8 mouse cellular contexts compared by ENCODE assay signal in genomic region chr7:51913292-51914050, GRCm38 (mm10). TPM values are rescaled to one million over a fixed set of nuclear protein-coding genes. Genes with fewer than 3 reads are reported as not detected.
DNase-seq lines count a peak whose midpoint lies in the region; TF ChIP-seq lines count a peak whose summit lies in the region.

No protein-coding gene starts in this region.

- no peaks in the 10 kb centered on the region for H3K36me3 ChIP-seq in limb, embryonic 10.5 days

- peak overlapping the region; percentile 52 for H3K27ac ChIP-seq in gastrocnemius, adult 2 months
- peak overlapping the region; percentile 68 for H3K27ac ChIP-seq in limb, embryonic 10.5 days

- no peak overlapping the region for H3K4me3 ChIP-seq in gastrocnemius, adult 2 months
- H3K4me3 ChIP-seq in limb, embryonic 10.5 days, result no peak overlapping the region

- H3K27me3 ChIP-seq in limb, embryonic 10.5 days (ENCODE audit: low read depth, poor library complexity, severe bottlenecking), result no peaks in the 10 kb centered on the region

- H3K9me3 ChIP-seq in limb, embryonic 10.5 days (replicated peaks), result no peaks in the 10 kb centered on the region

- 73% methylated on average over 3 of the region's 3 CpGs for WGBS in limb, embryonic 10.5 days

- TF ChIP-seq CTCF in gastrocnemius, adult 2 months (IDR thresholded peaks at IDR 0.05), result no peak

- peaks cover 26% of the 10 kb centered on the region for H3K4me1 ChIP-seq in limb, embryonic 10.5 days

- intact Hi-C loops in gastrocnemius, adult 2 months (cut with DNase I), result no loop called here

- DNase-seq in gastrocnemius, adult 2 months, result no peak
- no peak for DNase-seq in gastrocnemius, postnatal 25 days
- DNase-seq in NIH3T3 (ENCODE audit: low read depth), result peak; percentile 79
- peak; percentile 64 for DNase-seq in forelimb bud, embryonic 11.5 days (ENCODE audit: low read depth, low spot score)
- DNase-seq in limb, embryonic 10.5 days (ENCODE audit: low spot score), result peak; percentile 50
- DNase-seq in spleen, postnatal 36 days (ENCODE audit: low spot score in 2 of 2), result no peak
- no peak for DNase-seq in right cerebral cortex, postnatal 10 days (ENCODE audit: low spot score in 2 of 2)
- no peak for DNase-seq in right cerebral cortex, postnatal 14 days

RNA-seq across cellular contexts. Expression of gene Fancf, which starts 51.4 kb away (rescaled TPM):
- 1 to 10 TPM; 1.5 TPM for total RNA-seq in gastrocnemius, adult 2 months (2021)
- total RNA-seq in gastrocnemius, postnatal 25 days (2021), result 1 to 10 TPM; 1.2 to 1.3 TPM
- polyA plus RNA-seq in limb, embryonic 10.5 days (2016; fragmentation: Nextera tagmentation; extraction: Ambion mirVana), result 12.3 and 14.2 TPM in 2 replicates

RNA-seq across cellular contexts. Expression of gene Gas2, which starts 51.7 kb away (rescaled TPM):
- total RNA-seq in gastrocnemius, adult 2 months (2021), result 1 to 10 TPM; 2.1 to 4.2 TPM
- 1 to 10 TPM; 3.1 to 4.7 TPM for total RNA-seq in gastrocnemius, postnatal 25 days (2021)
- polyA plus RNA-seq in limb, embryonic 10.5 days (2016; fragmentation: Nextera tagmentation; extraction: Ambion mirVana), result 34.3 and 72.4 TPM in 2 replicates

Comparison
In these comparisons a context has a peak if more than half of its experiments do, and no peak if none do; other contexts are left out.
1. DNase-seq: peak in NIH3T3 (single experiment), forelimb bud, embryonic 11.5 days (single experiment) and limb, embryonic 10.5 days (single experiment); none in gastrocnemius, adult 2 months (single experiment), gastrocnemius, postnatal 25 days (single experiment), spleen, postnatal 36 days (0 of 2), right cerebral cortex, postnatal 10 days (0 of 2) and right cerebral cortex, postnatal 14 days (single experiment).